Mouse (Mus musculus): ENCODE data around the gene Syce2.

DNA sequence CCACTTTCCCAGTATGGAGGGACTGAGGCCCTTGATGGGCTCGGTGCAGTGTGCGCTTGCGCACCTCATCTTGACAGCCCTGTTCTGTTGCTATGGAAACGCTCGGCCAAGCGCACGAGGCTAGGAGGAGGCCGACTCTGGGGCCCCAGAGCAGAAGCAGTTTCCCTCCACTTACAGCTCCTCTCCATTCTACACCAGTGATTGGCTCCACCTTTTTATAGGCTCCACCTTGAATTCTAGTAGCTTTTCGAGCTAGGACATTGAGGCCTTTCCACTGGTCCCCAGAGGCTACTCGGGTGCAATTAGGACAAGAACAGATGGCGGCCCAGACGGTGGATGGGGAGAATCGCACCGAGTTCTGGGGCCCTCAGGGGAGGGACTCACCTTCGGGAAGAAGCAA, 62.9 kb downstream of the Syce2 start:
- TF ChIP-seq GATA1 (IDR thresholded peaks at IDR 0.05; ENCODE audit: low read length), result no peak
- TF ChIP-seq TAL1 (IDR thresholded peaks at IDR 0.05; ENCODE audit: low read length), result no peak

All from erythroblast, embryonic 14.5 days (primary cell).